Mouse (Mus musculus) cortical plate, adult 2 months (tissue): ENCODE data around the gene Mfap4. TPM values are rescaled to one million over a fixed set of nuclear protein-coding genes. Genes with fewer than 3 reads are reported as not detected.
A peak's percentile ranks its signal among the peaks of the same experiment; 100 is the strongest.

Experiments used
- H3K27ac ChIP-seq: fragments of 200-500 bp; 2 replicates; pipeline ENCODE4 v1.5.1; 2012; ENCODE audit warnings: low read length, control low read depth, inconsistent platforms; ENCODE audit not compliant: insufficient read depth
- H3K4me1 ChIP-seq: fragments of 200-500 bp; 2 replicates; pipeline ENCODE4 v1.6.1; 2011; ENCODE audit warnings: low read length; ENCODE audit not compliant: control insufficient read depth, insufficient read depth
- H3K4me3 ChIP-seq: fragments of 200-500 bp; 2 replicates; pipeline ENCODE4 v1.5.1; 2011; ENCODE audit warnings: mild to moderate bottlenecking, low read length, control low read depth; ENCODE audit not compliant: insufficient read depth
- CTCF ChIP-seq: fragments of 200-500 bp; IDR thresholded peaks from 2 replicates; pipeline ENCODE4 v1.5.1; 2011; ENCODE audit warnings: mild to moderate bottlenecking, control low read depth, low read length; ENCODE audit not compliant: insufficient read depth; ENCODE audit errors: extremely low read depth
- POLR2A ChIP-seq: fragments of 200-500 bp; IDR thresholded peaks from 2 replicates; pipeline ENCODE4 v1.6.1; 2011; ENCODE audit warnings: mild to moderate bottlenecking, low read length, control low read depth; ENCODE audit not compliant: insufficient read depth; ENCODE audit errors: extremely low read depth
- polyA plus RNA-seq: library from polyadenylated mRNA; depleted of rRNA; stranded (reverse); fragments of >200 nt; gene quantifications from 2 replicates; pipeline ENCODE4 v1.2.3, GENCODE M21; 2012

Mfap4 gene
- polyA plus RNA-seq, 1 experiment = 3.2 TPM

DNA sequence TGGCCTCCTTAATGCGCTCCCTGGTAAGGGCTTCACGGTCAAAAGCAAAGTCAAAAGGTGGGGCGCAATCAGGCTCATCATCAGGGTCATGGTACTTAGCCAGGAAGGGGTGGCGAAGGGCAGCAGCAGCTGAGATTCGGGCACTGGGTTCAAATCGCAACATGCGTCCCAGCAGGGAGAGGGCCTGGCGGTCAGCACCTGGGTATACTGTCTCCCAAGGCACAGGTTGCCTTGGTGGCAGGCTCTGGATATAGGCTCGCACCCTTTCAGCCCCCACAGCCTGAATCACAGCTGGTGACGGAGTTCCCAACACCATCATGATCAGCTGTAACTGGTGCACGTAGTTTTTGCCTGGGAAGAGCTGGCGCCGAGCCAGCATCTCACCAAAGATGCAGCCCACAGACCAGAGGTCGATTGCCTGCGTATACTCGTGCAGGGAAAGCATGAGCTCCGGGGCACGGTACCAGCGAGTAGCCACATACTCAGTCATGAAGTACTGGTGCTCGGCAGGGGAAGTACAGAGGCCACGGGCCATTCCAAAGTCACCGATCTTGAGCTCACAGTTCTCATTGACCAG, 5.8 kb downstream of the Mfap4 start:
- H3K4me3 ChIP-seq = no peak overlapping the region
- no peak overlapping the region for H3K27ac ChIP-seq
- no peak for TF ChIP-seq POLR2A
- no peak for TF ChIP-seq CTCF
- peaks cover 3% of the 10 kb centered on the region for H3K4me1 ChIP-seq

DNA sequence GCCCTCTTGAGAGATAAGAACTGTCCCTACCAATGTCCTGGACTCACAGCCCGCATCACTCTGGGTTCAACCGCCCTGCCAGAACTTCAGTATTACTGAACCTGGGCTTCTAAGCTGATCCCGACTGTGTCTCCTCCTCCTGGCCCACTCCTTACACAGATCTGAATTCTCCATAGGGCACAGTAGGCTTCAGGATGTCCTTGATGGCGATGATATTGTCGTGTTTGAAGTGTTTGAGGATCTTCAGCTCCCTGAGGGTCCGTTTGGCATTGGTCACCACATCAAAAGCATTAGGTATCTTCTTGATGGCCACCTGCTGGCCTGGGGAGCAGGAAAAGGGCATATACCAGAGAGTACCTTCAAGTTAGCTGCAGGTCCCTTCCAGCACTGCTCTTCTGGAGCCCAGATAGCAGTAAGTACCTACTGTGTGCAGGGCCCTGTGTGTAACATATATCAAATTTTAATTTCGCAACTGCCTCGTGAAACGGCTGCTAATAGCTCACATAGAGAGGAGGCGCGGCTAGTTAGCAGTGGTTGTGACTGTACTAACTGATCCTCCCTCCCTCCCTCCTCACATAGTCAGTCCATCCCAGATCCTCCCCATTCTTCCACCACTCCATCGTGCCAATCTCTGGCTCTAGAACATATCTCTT, 7.6 kb downstream of the Mfap4 start:
- H3K4me1 ChIP-seq = peaks cover 1% of the 10 kb centered on the region; the same call in 1 of the 2 replicates
- H3K27ac ChIP-seq = no peak overlapping the region
- no peak for TF ChIP-seq CTCF
- no peak for TF ChIP-seq POLR2A
- H3K4me3 ChIP-seq = peak overlapping the region; percentile 93

DNA sequence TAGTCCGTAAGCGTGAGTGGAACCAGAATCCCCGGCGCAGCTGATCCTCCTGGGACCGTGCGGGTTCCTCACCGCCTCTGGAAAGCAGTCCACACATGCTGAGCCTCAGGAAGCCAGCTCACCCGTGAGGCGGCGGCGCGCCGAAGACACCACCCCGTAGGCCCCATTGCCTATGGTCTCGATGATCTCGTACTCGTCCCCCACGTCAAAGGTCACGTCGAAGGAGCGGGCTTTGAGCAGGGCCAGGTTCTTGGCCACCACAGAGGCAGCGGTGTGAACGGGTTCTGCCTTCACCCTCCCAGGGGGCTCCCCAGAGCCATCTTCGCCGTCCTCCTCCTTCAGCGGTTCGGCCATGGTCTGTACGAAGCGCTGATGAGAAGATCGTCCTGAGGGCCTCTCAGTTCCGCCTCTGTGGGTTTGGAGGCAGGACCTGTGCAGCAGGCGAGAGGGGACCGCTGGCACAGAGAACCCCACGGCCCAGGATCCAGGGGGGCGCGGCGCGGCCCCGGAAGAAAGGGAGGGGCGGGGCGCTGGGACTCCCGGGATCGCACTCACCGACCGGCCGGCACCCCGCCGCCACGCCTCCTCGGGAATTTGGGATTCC, 8.4 kb downstream of the Mfap4 start:
- peak overlapping the region; percentile 93 for H3K4me3 ChIP-seq
- H3K27ac ChIP-seq = peak overlapping the region; percentile 26; the same call in 1 of the 2 replicates
- peaks cover 1% of the 10 kb centered on the region; the same call in 1 of the 2 replicates for H3K4me1 ChIP-seq
- TF ChIP-seq CTCF (no peak), POLR2A (no peak)

DNA sequence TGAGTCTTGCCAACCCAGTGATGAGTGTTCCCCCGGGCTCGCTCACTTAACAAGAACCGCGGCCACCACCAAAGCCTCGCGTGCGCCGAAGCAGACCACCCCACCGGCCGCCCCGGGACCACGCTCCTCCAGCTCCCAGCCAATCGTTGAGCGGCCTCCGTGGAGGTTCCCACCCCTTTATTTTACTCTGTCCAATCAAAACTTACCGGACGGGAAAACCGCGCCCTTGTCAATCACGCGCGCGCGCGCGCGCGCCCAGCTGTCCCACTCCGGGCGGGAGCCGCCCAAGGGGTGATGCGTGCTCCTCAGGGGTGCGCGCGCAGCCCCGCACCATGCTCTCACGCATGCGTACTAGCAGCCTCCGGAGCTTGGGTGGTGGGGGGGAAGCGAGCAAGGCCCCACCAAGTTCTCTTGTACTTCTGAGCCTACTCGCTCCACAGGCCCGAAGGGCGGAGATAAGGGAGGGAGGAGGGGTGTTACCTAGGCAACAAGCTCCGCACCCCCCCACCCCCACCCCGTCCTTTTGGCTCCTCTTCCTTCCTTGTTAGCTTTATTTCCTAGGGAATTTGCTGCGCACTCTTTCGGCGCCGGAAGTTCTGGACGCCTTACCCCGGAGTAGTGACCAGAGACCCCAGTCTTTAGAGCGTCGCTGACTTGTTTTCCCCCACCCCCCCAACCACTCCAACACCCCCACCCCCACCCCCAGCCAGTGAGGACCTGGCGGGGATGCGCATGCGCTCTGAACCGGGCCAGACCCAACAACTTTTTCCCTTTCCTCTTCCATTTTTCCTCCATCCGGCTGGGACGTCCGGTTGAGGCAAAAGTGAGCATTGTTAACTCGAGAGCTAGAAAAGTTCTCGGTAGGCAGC, 9.1 kb downstream of the Mfap4 start, which contains the start of gene Mapk7:
TSS of gene Mapk7 (minus strand) at position 278 of the 869 bp plus-strand sequence.
- peak within 1 kb of the TSS; percentile 93 for H3K4me3 ChIP-seq
- peaks cover 1% of the 10 kb centered on the region; the same call in 1 of the 2 replicates for H3K4me1 ChIP-seq
- TF ChIP-seq CTCF = no peak
- peak; percentile 50; the same call in 1 of the 2 replicates for TF ChIP-seq POLR2A
- peak within 1 kb of the TSS; percentile 26; the same call in 1 of the 2 replicates for H3K27ac ChIP-seq

DNA sequence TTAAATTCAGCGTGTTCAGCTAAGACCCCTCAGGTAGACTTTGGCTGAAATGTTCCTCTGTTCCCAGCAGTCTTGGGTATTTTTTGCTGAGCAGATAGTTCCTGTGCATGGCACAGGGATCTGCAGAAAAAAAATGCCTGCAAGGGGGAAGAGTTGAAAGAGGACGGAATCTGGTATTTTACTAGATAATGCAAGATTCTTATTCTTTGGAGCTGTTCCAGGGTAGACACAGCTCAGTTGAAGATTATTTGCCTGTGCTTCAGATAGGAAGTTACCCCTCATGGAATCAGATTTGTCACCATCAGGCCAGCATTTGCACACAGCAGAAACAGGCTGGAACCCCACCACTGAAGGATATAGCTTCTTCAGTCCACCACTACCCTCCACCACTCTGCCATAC, 10.3 kb downstream of the Mfap4 start:
- no peak overlapping the region for H3K4me3 ChIP-seq
- no peak for TF ChIP-seq POLR2A
- TF ChIP-seq CTCF = no peak
- no peak overlapping the region for H3K27ac ChIP-seq
- peaks cover 1% of the 10 kb centered on the region; the same call in 1 of the 2 replicates for H3K4me1 ChIP-seq

DNA sequence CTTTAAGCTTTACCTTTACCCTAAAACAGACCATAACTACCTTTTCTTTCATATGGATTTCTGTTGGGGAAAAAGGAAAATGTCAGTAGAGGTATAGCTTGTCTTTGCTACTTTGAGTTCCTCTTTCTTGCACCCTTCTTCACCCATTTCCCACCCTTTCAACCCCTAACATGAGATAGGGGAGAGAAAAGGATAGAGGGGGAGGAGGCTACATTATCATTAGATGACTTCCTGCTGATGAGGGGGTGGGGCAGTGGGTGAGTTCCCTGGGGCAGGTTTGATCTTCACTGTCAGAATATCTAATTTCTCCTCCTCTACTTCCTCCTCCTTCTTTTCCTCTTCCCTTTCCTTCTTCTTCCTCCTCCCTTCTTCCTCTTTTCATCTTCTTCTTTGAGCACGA, 12.3 kb downstream of the Mfap4 start:
- Histone ChIP-seq H3K4me3 (no peak overlapping the region), H3K27ac (no peak overlapping the region), H3K4me1 (peaks cover 1% of the 10 kb centered on the region; the same call in 1 of the 2 replicates)
- TF ChIP-seq CTCF (no peak), POLR2A (no peak)

DNA sequence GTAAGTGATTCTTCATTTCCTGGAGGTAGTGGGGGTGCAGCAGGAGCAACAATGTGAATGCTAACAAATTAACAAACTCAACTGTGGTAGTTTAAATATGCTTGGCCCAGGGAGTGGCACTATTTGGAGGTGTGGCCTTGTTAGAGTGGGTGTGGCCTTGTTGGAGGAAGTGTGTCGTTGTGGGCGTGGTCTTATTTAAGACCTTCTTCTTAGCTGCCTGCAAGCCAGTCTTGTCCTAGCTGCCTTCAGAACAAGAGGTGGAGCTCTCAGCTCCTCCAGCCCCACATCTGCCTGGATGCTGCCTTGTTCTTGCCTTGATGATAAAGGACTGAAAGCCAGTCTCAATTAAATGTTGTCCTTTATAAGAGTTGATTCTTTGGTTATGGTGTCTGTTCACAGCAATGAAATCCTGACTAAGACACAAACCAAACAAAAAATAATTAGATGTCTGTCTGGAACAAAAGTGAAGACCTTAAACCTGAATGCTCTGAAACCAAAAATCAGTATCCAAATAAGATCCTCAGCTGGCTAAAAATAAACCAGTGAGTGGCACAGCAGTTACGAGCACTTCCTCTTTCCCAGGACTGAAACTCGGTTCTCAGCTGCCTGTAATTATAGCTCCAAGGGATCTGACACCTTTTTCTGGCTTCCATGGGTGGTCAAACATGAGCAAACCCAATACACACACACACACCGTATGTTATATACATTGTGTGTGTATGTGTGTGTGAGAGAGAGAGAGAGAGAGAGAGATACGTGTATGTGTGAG, 13.7 kb downstream of the Mfap4 start:
- no peak for TF ChIP-seq POLR2A
- no peak for TF ChIP-seq CTCF
- Histone ChIP-seq H3K4me3 (no peak overlapping the region), H3K4me1 (no peaks in the 10 kb centered on the region; the same call in 1 of the 2 replicates), H3K27ac (peak overlapping the region; percentile 48; the same call in 1 of the 2 replicates)

DNA sequence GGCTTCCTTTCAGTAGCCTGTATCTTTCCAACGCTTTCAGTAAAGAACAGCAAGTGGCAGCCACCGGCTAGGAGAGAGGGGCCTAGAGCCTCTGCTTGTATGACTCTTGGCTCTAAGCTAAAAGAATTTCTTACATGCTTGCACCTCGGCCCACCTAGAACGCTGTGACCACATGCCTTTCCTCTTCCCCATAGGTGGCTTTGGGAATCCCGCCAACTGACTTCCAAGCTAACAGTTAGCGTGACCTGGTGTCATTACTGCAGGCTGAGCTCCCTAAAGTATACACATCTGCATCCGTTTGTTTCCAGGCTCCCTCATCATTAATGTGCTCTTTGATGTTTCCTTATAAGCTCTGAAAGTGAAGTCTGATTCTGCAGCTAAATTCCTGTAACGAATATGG, 18.7 kb downstream of the Mfap4 start:
- no peak overlapping the region for H3K27ac ChIP-seq
- H3K4me1 ChIP-seq = peaks cover 5% of the 10 kb centered on the region; the same call in 1 of the 2 replicates
- TF ChIP-seq CTCF = no peak
- TF ChIP-seq POLR2A = no peak
- H3K4me3 ChIP-seq = no peak overlapping the region; the same call in 1 of the 2 replicates
